Mouse (Mus musculus): Measurements from ENCODE around the gene Phactr4. TPM values are rescaled to one million over a fixed set of nuclear protein-coding genes. Genes with fewer than 3 reads are reported as not detected.
A peak's percentile ranks its signal among the peaks of the same experiment; 100 is the strongest.

Gene Phactr4
- polyA plus RNA-seq, 1 experiment from 2014 or later = 23.6 TPM

- DNase-seq (ENCODE audit: low spot score) = no peak
- H3K27me3 ChIP-seq (ENCODE audit: low read depth, poor library complexity, severe bottlenecking) = no peaks in the 10 kb centered on the region
- WGBS = 93% methylated on average over 5 of the region's 5 CpGs
- no peak overlapping the region for H3K4me3 ChIP-seq
- no peak overlapping the region for H3K27ac ChIP-seq (replicated peaks)
- peaks cover 14% of the 10 kb centered on the region for H3K36me3 ChIP-seq
- peaks cover 8% of the 10 kb centered on the region for H3K4me1 ChIP-seq
- no peaks in the 10 kb centered on the region for H3K9me3 ChIP-seq (replicated peaks)
Measured at GRCm38 (mm10) chr4:132404588-132404987, 17.7 kb downstream of the Phactr4 start.

GRCm38 (mm10) chr4:132403063-132403660 lies 19.1 kb downstream of the Phactr4 start:
- Histone ChIP-seq H3K4me1 (peaks cover 17% of the 10 kb centered on the region), H3K27me3 (ENCODE audit: low read depth, poor library complexity, severe bottlenecking) (no peaks in the 10 kb centered on the region), H3K9me3 (replicated peaks) (no peaks in the 10 kb centered on the region), H3K27ac (replicated peaks) (no peak overlapping the region), H3K36me3 (peaks cover 14% of the 10 kb centered on the region), H3K4me3 (no peak overlapping the region)
- DNase-seq (ENCODE audit: low spot score) = no peak
- WGBS = 91% methylated on average over 5 of the region's 5 CpGs

GRCm38 (mm10) chr4:132401016-132401415 lies 21.3 kb downstream of the Phactr4 start:
- WGBS = 96% methylated on average over 9 of the region's 9 CpGs
- Histone ChIP-seq H3K9me3 (replicated peaks) (no peaks in the 10 kb centered on the region), H3K4me1 (peaks cover 14% of the 10 kb centered on the region), H3K27ac (replicated peaks) (no peak overlapping the region), H3K4me3 (no peak overlapping the region), H3K36me3 (peaks cover 10% of the 10 kb centered on the region), H3K27me3 (ENCODE audit: low read depth, poor library complexity, severe bottlenecking) (no peaks in the 10 kb centered on the region)
- no peak for DNase-seq (ENCODE audit: low spot score)

GRCm38 (mm10) chr4:132398863-132399262 lies 23.4 kb downstream of the Phactr4 start:
- H3K4me1 ChIP-seq = peaks cover 14% of the 10 kb centered on the region
- no peak for DNase-seq (ENCODE audit: low spot score)
- no peak overlapping the region for H3K4me3 ChIP-seq
- H3K27ac ChIP-seq (replicated peaks) = no peak overlapping the region
- 92% methylated on average over 5 of the region's 5 CpGs for WGBS
- H3K9me3 ChIP-seq (replicated peaks) = no peaks in the 10 kb centered on the region
- H3K36me3 ChIP-seq = no peaks in the 10 kb centered on the region; the same call in none of the 2 replicates
- no peaks in the 10 kb centered on the region for H3K27me3 ChIP-seq (ENCODE audit: low read depth, poor library complexity, severe bottlenecking)

- H3K4me3 ChIP-seq = no peak overlapping the region
Measured at GRCm38 (mm10) chr4:132398045-132398774, 24.1 kb downstream of the Phactr4 start.

GRCm38 (mm10) chr4:132397120-132397519 lies 25.2 kb downstream of the Phactr4 start:
- 92% methylated on average over 3 of the region's 3 CpGs for WGBS
- no peaks in the 10 kb centered on the region; the same call in none of the 2 replicates for H3K36me3 ChIP-seq
- no peaks in the 10 kb centered on the region for H3K27me3 ChIP-seq (ENCODE audit: low read depth, poor library complexity, severe bottlenecking)
- no peak overlapping the region for H3K27ac ChIP-seq (replicated peaks)
- H3K4me1 ChIP-seq = peaks cover 14% of the 10 kb centered on the region
- H3K9me3 ChIP-seq (replicated peaks) = no peaks in the 10 kb centered on the region
- DNase-seq (ENCODE audit: low spot score) = no peak
- no peak overlapping the region for H3K4me3 ChIP-seq

More at GRCm38 (mm10) chr4:132398045-132398774, 24.1 kb downstream of the Phactr4 start:
- Histone ChIP-seq H3K27ac (replicated peaks) (no peak overlapping the region), H3K9me3 (replicated peaks) (no peaks in the 10 kb centered on the region), H3K36me3 (no peaks in the 10 kb centered on the region; the same call in none of the 2 replicates), H3K27me3 (ENCODE audit: low read depth, poor library complexity, severe bottlenecking) (no peaks in the 10 kb centered on the region), H3K4me1 (peaks cover 14% of the 10 kb centered on the region)
- 48% methylated on average over 11 of the region's 11 CpGs for WGBS
- DNase-seq (ENCODE audit: low spot score) = peak; percentile 48

GRCm38 (mm10) chr4:132396251-132396650 lies 26.0 kb downstream of the Phactr4 start:
- H3K9me3 ChIP-seq (replicated peaks) = no peaks in the 10 kb centered on the region
- no peaks in the 10 kb centered on the region for H3K27me3 ChIP-seq (ENCODE audit: low read depth, poor library complexity, severe bottlenecking)
- 95% methylated on average over 7 of the region's 7 CpGs for WGBS

GRCm38 (mm10) chr4:132391063-132391740 lies 31.1 kb downstream of the Phactr4 start:
- Histone ChIP-seq H3K27ac (replicated peaks) (no peak overlapping the region), H3K4me3 (no peak overlapping the region), H3K9me3 (replicated peaks) (no peaks in the 10 kb centered on the region), H3K4me1 (no peaks in the 10 kb centered on the region), H3K36me3 (peaks cover 10% of the 10 kb centered on the region), H3K27me3 (ENCODE audit: low read depth, poor library complexity, severe bottlenecking) (no peaks in the 10 kb centered on the region)
- DNase-seq (ENCODE audit: low spot score) = no peak
- 94% methylated on average over 8 of the region's 8 CpGs for WGBS

More at GRCm38 (mm10) chr4:132396251-132396650, 26.0 kb downstream of the Phactr4 start:
- no peak for DNase-seq (ENCODE audit: low spot score)
- Histone ChIP-seq H3K36me3 (no peaks in the 10 kb centered on the region; the same call in none of the 2 replicates), H3K4me1 (peaks cover 14% of the 10 kb centered on the region), H3K4me3 (no peak overlapping the region), H3K27ac (replicated peaks) (no peak overlapping the region)

GRCm38 (mm10) chr4:132389302-132389701 lies 33.0 kb downstream of the Phactr4 start:
- 94% methylated on average over 4 of the region's 4 CpGs for WGBS
- H3K4me3 ChIP-seq = no peak overlapping the region
- no peak for DNase-seq (ENCODE audit: low spot score)
- peaks cover 25% of the 10 kb centered on the region for H3K36me3 ChIP-seq
- H3K9me3 ChIP-seq (replicated peaks) = no peaks in the 10 kb centered on the region
- no peak overlapping the region for H3K27ac ChIP-seq (replicated peaks)
- H3K4me1 ChIP-seq = 0 out of 2 replicates have a peak, but pooled peaks cover 2% of the 10 kb centered on the region
- H3K27me3 ChIP-seq (ENCODE audit: low read depth, poor library complexity, severe bottlenecking) = no peaks in the 10 kb centered on the region

GRCm38 (mm10) chr4:132387617-132388016 lies 34.7 kb downstream of the Phactr4 start:
- DNase-seq (ENCODE audit: low spot score) = no peak
- Histone ChIP-seq H3K27ac (replicated peaks) (no peak overlapping the region), H3K27me3 (ENCODE audit: low read depth, poor library complexity, severe bottlenecking) (no peaks in the 10 kb centered on the region), H3K36me3 (peaks cover 38% of the 10 kb centered on the region), H3K4me3 (no peak overlapping the region), H3K9me3 (replicated peaks) (no peaks in the 10 kb centered on the region), H3K4me1 (0 out of 2 replicates have a peak, but pooled peaks cover 2% of the 10 kb centered on the region)
- 85% methylated on average over 5 of the region's 5 CpGs for WGBS

GRCm38 (mm10) chr4:132386846-132387245 lies 35.4 kb downstream of the Phactr4 start:
- Histone ChIP-seq H3K36me3 (peaks cover 46% of the 10 kb centered on the region), H3K4me1 (0 out of 2 replicates have a peak, but pooled peaks cover 2% of the 10 kb centered on the region), H3K27ac (replicated peaks) (no peak overlapping the region), H3K27me3 (ENCODE audit: low read depth, poor library complexity, severe bottlenecking) (no peaks in the 10 kb centered on the region), H3K4me3 (no peak overlapping the region), H3K9me3 (replicated peaks) (no peaks in the 10 kb centered on the region)
- 92% methylated on average over 7 of the region's 7 CpGs for WGBS
- DNase-seq (ENCODE audit: low spot score) = no peak

- H3K27me3 ChIP-seq (ENCODE audit: low read depth, poor library complexity, severe bottlenecking) = no peaks in the 10 kb centered on the region
- H3K36me3 ChIP-seq = peaks cover 54% of the 10 kb centered on the region
- H3K9me3 ChIP-seq (replicated peaks) = no peaks in the 10 kb centered on the region
- DNase-seq (ENCODE audit: low spot score) = no peak
- H3K27ac ChIP-seq (replicated peaks) = no peak overlapping the region
- H3K4me3 ChIP-seq = no peak overlapping the region
- 0 out of 2 replicates have a peak, but pooled peaks cover 2% of the 10 kb centered on the region for H3K4me1 ChIP-seq
- WGBS = 85% methylated on average over 8 of the region's 8 CpGs
Measured at GRCm38 (mm10) chr4:132385771-132386410, 36.4 kb downstream of the Phactr4 start.
